Mouse (Mus musculus): ENCODE results near the gene Zbtb8a.

DNA sequence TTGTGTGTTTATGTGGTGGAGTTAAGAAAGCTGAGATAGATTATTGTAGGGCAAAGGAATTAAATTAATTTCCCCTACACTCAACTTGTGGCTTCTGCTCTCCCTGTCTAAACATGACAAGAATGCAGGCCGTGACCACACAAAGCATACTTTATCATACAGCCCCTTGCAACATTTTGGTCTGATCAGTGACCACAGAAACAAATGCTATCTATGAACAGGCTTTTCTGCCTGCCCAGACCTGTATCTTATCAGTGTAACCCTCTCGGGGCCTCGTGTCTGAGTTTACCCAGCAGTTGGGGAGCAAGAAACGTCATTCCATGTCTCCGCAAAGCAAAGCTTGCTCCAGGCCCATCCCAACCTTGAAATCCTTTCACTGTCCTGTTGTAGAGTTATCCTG lies 38.6 kb upstream of the Zbtb8a start:
- no peak for TF ChIP-seq EP300 (IDR thresholded peaks at IDR 0.05; ENCODE audit: low read depth)
- TF ChIP-seq CTCF (IDR thresholded peaks at IDR 0.05; ENCODE audit: low read depth): no peak

Measured in heart, postnatal 0 days (tissue).